Mouse (Mus musculus): ENCODE results near the gene Zc3h10. TPM values are rescaled to one million over a fixed set of nuclear protein-coding genes. Genes with fewer than 3 reads are reported as not detected.
"Not testable (repeated sequence)": the region's sequence is repeated elsewhere in the genome, so short reads cannot be mapped to it uniquely, and the experiment has no call there.

The Zc3h10 gene
- polyA plus RNA-seq, 1 experiment from 2014 or later = 17.5 TPM

DNA sequence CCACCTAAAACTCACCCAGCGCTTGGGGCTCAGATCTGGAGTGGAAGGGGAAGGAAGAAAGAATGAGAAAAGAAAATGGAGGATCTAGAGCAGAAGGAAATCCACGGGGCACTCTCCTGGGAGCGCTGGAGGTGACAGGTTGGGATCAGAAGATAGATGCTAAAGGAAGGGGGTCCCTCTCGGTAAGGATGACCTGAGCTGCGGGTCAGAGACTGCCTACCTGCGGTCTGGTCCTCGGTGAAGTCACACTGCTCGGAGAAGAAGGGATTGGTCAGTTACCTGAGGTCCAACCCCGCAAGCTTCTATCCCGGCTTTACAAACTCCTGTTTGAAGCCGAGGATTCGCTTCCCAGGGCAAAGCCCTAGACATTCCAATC is 54.3 kb downstream of the Zc3h10 start:
- no peak for DNase-seq (ENCODE audit: low spot score)
- Histone ChIP-seq H3K4me3 (ENCODE audit: low read depth, low read length) (peak overlapping the region; percentile 78), H3K36me3 (ENCODE audit: control insufficient read depth, insufficient read depth, low read length) (peaks cover 10% of the 10 kb centered on the region; the same call in 1 of the 2 replicates), H3K27me3 (ENCODE audit: control insufficient read depth, insufficient read depth, low read length) (no peaks in the 10 kb centered on the region), H3K4me1 (replicated peaks; ENCODE audit: control insufficient read depth, insufficient read depth, low read length) (peaks cover 12% of the 10 kb centered on the region), H3K27ac (ENCODE audit: low read depth, low read length) (peak overlapping the region; percentile 78), H3K4me2 (ENCODE audit: low read depth, low read length, severe bottlenecking) (peak overlapping the region; percentile 86), H3K9ac (ENCODE audit: low read length) (peak overlapping the region; percentile 88), H3K9me3 (ENCODE audit: control insufficient read depth, low read length) (no peaks in the 10 kb centered on the region)
- no peak for ATAC-seq (replicated peaks; ENCODE audit: low FRiP score)
- WGBS = 0% methylated on average over 12 of the region's 12 CpGs

DNA sequence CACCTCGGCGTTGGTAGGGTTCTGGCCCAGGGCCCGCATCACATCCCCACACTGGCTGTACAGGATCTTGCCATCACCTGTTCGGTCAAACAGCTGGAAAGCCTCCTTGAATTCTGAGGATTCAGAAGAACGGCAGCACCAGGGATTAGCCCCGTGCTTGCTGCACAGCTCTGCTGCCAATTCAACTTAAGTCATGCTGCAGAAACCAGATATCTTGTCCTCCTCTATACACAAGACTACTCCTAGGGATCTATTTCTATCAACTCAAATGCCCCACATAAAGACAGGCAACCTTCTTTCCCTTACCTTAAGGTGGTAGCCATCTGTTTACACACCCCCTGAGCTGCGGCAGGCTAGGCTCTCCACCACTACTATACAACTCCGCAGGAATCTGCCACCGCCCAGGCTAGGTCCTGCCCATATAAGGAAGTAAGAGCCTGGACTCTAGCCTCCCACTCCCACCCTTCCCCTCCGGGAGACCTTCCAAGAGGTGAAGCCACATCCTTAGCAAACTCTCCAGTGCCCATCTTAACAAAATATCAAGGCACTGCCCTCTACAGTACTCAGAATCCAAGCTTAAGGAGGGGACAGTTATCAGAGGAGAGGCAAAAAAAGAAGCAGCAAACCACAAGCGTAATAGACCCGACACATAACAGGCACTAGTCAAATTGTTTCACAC is 54.8 kb downstream of the Zc3h10 start:
- WGBS = 34% methylated on average over 12 of the region's 12 CpGs
- 0 out of 2 replicates have a peak, but pooled peaks have one; percentile 8 for ATAC-seq (replicated peaks; ENCODE audit: low FRiP score)
- H3K9me3 ChIP-seq (ENCODE audit: control insufficient read depth, low read length) = no peaks in the 10 kb centered on the region
- no peaks in the 10 kb centered on the region for H3K27me3 ChIP-seq (ENCODE audit: control insufficient read depth, insufficient read depth, low read length)
- peaks cover 7% of the 10 kb centered on the region for H3K4me1 ChIP-seq (replicated peaks; ENCODE audit: control insufficient read depth, insufficient read depth, low read length)
- peak overlapping the region; percentile 88 for H3K9ac ChIP-seq (ENCODE audit: low read length)
- peak overlapping the region; percentile 78 for H3K4me3 ChIP-seq (ENCODE audit: low read depth, low read length)
- H3K36me3 ChIP-seq (ENCODE audit: control insufficient read depth, insufficient read depth, low read length) = peaks cover 10% of the 10 kb centered on the region; the same call in 1 of the 2 replicates
- H3K4me2 ChIP-seq (ENCODE audit: low read depth, low read length, severe bottlenecking) = peak overlapping the region; percentile 86
- H3K27ac ChIP-seq (ENCODE audit: low read depth, low read length) = peak overlapping the region; percentile 78
- peak; percentile 70 for DNase-seq (ENCODE audit: low spot score)

DNA sequence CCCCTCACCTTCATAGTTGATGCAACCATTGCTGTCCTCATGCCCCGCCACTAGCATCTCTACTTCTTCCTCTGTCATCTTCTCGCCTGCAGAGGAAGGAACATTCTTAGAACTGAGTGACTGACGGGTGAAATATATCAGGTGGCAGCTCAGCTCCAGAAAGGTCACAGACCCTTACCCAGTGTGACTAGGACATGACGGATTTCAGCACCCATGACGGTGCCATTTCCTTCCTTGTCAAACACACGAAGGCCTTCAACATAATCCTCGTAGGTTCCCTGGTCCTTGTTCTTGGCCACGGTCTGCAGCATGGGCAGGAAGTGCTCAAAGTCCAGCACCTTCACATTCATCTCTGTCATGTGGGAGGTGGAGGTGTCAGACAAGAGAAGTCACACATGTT is 55.5 kb downstream of the Zc3h10 start:
- H3K27me3 ChIP-seq (ENCODE audit: control insufficient read depth, insufficient read depth, low read length); H3K9ac ChIP-seq (ENCODE audit: low read length); H3K9me3 ChIP-seq (ENCODE audit: control insufficient read depth, low read length); ATAC-seq (replicated peaks; ENCODE audit: low FRiP score); H3K4me1 ChIP-seq (replicated peaks; ENCODE audit: control insufficient read depth, insufficient read depth, low read length): not testable (repeated sequence)
- peak; percentile 47 for DNase-seq (ENCODE audit: low spot score)
- 88% methylated on average over 6 of the region's 8 CpGs for WGBS
- Histone ChIP-seq H3K4me3 (ENCODE audit: low read depth, low read length) (peak overlapping the region; percentile 78), H3K4me2 (ENCODE audit: low read depth, low read length, severe bottlenecking) (peak overlapping the region; percentile 86; the same call in 1 of the 2 replicates), H3K36me3 (ENCODE audit: control insufficient read depth, insufficient read depth, low read length) (peaks cover 15% of the 10 kb centered on the region), H3K27ac (ENCODE audit: low read depth, low read length) (0 out of 2 replicates have a peak overlapping the region, but pooled peaks have one; percentile 25)

Small RNA genes within 50 kb of the gene (microRNA-seq; reads per million reads assigned to microRNA genes)
- gene Gm47275 (ENCODE audit: insufficient number of aligned reads) (not detected), gene Mir6916 (ENCODE audit: insufficient number of aligned reads) (not detected), gene Mir6917 (ENCODE audit: insufficient number of aligned reads) (not detected)

Other genes with a start within 250 kb of the Zc3h10 start
- not detected in 2 replicates for gene Il23a, start 249.0 kb downstream of the Zc3h10 start, polyA plus RNA-seq (2014; fragmentation: Nextera tagmentation; extraction: Ambion mirVana)
- 45.2 and 46.1 TPM in 2 replicates for gene Pan2, start 244.4 kb downstream of the Zc3h10 start, polyA plus RNA-seq (2014; fragmentation: Nextera tagmentation; extraction: Ambion mirVana)
- gene Cnpy2, start 225.3 kb downstream of the Zc3h10 start, polyA plus RNA-seq (2014; fragmentation: Nextera tagmentation; extraction: Ambion mirVana) = 222 and 224 TPM in 2 replicates
- 263 and 278 TPM in 2 replicates for gene Cs, start 210.0 kb downstream of the Zc3h10 start, polyA plus RNA-seq (2014; fragmentation: Nextera tagmentation; extraction: Ambion mirVana)
- gene Coq10a, start 178.8 kb downstream of the Zc3h10 start, polyA plus RNA-seq (2014; fragmentation: Nextera tagmentation; extraction: Ambion mirVana) = 21.0 and 23.1 TPM in 2 replicates
- gene Ankrd52, start 170.7 kb downstream of the Zc3h10 start, polyA plus RNA-seq (2014; fragmentation: Nextera tagmentation; extraction: Ambion mirVana) = 13.3 and 15.4 TPM in 2 replicates
- 0.24 TPM in 1 of 2 replicates, not detected in the other for gene Slc39a5, start 146.5 kb downstream of the Zc3h10 start, polyA plus RNA-seq (2014; fragmentation: Nextera tagmentation; extraction: Ambion mirVana)
- gene Nabp2, start 136.3 kb downstream of the Zc3h10 start, polyA plus RNA-seq (2014; fragmentation: Nextera tagmentation; extraction: Ambion mirVana) = 151 TPM in 2 replicates
- 41.5 and 47.9 TPM in 2 replicates for gene Rnf41, start 136.1 kb downstream of the Zc3h10 start, polyA plus RNA-seq (2014; fragmentation: Nextera tagmentation; extraction: Ambion mirVana)
- gene Smarcc2, start 88.5 kb downstream of the Zc3h10 start, polyA plus RNA-seq (2014; fragmentation: Nextera tagmentation; extraction: Ambion mirVana) = 139 and 144 TPM in 2 replicates
- gene Myl6, start 53.6 kb downstream of the Zc3h10 start, polyA plus RNA-seq (2014; fragmentation: Nextera tagmentation; extraction: Ambion mirVana) = 620 and 659 TPM in 2 replicates
- 3.0 and 3.4 TPM in 2 replicates for gene Myl6b, start 49.1 kb downstream of the Zc3h10 start, polyA plus RNA-seq (2014; fragmentation: Nextera tagmentation; extraction: Ambion mirVana)
- gene Esyt1, start 21.9 kb downstream of the Zc3h10 start, polyA plus RNA-seq (2014; fragmentation: Nextera tagmentation; extraction: Ambion mirVana) = 15.2 and 18.1 TPM in 2 replicates
- gene Rpl41, start 1.5 kb upstream of the Zc3h10 start, polyA plus RNA-seq (2014; fragmentation: Nextera tagmentation; extraction: Ambion mirVana) = 3,049 and 3,079 TPM in 2 replicates
- 249 and 269 TPM in 2 replicates for gene Pa2g4, start 18.2 kb upstream of the Zc3h10 start, polyA plus RNA-seq (2014; fragmentation: Nextera tagmentation; extraction: Ambion mirVana)
- gene Erbb3, start 41.9 kb upstream of the Zc3h10 start, polyA plus RNA-seq (2014; fragmentation: Nextera tagmentation; extraction: Ambion mirVana) = 1.2 TPM in 2 replicates
- 576 and 629 TPM in 2 replicates for gene Rps26, start 79.0 kb upstream of the Zc3h10 start, polyA plus RNA-seq (2014; fragmentation: Nextera tagmentation; extraction: Ambion mirVana)
- gene Ikzf4, start 98.2 kb upstream of the Zc3h10 start, polyA plus RNA-seq (2014; fragmentation: Nextera tagmentation; extraction: Ambion mirVana) = 4.1 and 5.8 TPM in 2 replicates
- 10.8 and 11.7 TPM in 2 replicates for gene Suox, start 126.3 kb upstream of the Zc3h10 start, polyA plus RNA-seq (2014; fragmentation: Nextera tagmentation; extraction: Ambion mirVana)
- gene Rab5b, start 148.5 kb upstream of the Zc3h10 start, polyA plus RNA-seq (2014; fragmentation: Nextera tagmentation; extraction: Ambion mirVana) = 78.8 and 79.1 TPM in 2 replicates
- gene Pmel, start 156.4 kb upstream of the Zc3h10 start, polyA plus RNA-seq (2014; fragmentation: Nextera tagmentation; extraction: Ambion mirVana) = 1.8 and 4.5 TPM in 2 replicates
- 119 and 120 TPM in 2 replicates for gene Cdk2, start 157.3 kb upstream of the Zc3h10 start, polyA plus RNA-seq (2014; fragmentation: Nextera tagmentation; extraction: Ambion mirVana)
- gene Dgka, start 197.1 kb upstream of the Zc3h10 start, polyA plus RNA-seq (2014; fragmentation: Nextera tagmentation; extraction: Ambion mirVana) = 3.9 and 4.0 TPM in 2 replicates
- 47.6 and 51.4 TPM in 2 replicates for gene Pym1, start 200.1 kb upstream of the Zc3h10 start, polyA plus RNA-seq (2014; fragmentation: Nextera tagmentation; extraction: Ambion mirVana)
- gene Mmp19, start 243.1 kb upstream of the Zc3h10 start, polyA plus RNA-seq (2014; fragmentation: Nextera tagmentation; extraction: Ambion mirVana) = 0.51 and 0.60 TPM in 2 replicates